Mouse (Mus musculus) embryo, embryonic 11 days (tissue): ENCODE data around the gene Atp2a1.

Experiments used
- DNase-seq: peaks from one replicate; pipeline ENCODE4 v3.0.0-alpha.2; 2015

Gene Atp2a1

GRCm38 (mm10) chr7:126472306-126472705, 9.4 kb upstream of the Atp2a1 start:
- DNase-seq = no peak

GRCm38 (mm10) chr7:126471853-126472252, 8.9 kb upstream of the Atp2a1 start:
- DNase-seq = no peak

- DNase-seq = no peak
These were observed 8.5 kb upstream of the Atp2a1 start for GRCm38 (mm10) chr7:126471361-126471760.

- DNase-seq = no peak
These were observed 7.2 kb upstream of the Atp2a1 start for GRCm38 (mm10) chr7:126470077-126470476.

GRCm38 (mm10) chr7:126467834-126468627, 5.1 kb upstream of the Atp2a1 start:
- DNase-seq = no peak

- DNase-seq = peak; percentile 47
These were observed 4.4 kb upstream of the Atp2a1 start for GRCm38 (mm10) chr7:126467271-126467670.

- DNase-seq = no peak
These were observed 3.8 kb upstream of the Atp2a1 start for GRCm38 (mm10) chr7:126466707-126467106.

- no peak for DNase-seq
These were observed 3.2 kb upstream of the Atp2a1 start for GRCm38 (mm10) chr7:126466116-126466515.

GRCm38 (mm10) chr7:126465246-126466030, 2.5 kb upstream of the Atp2a1 start:
- no peak for DNase-seq

GRCm38 (mm10) chr7:126464836-126465235, 1.9 kb upstream of the Atp2a1 start:
- DNase-seq = no peak

GRCm38 (mm10) chr7:126464121-126464520, 1.2 kb upstream of the Atp2a1 start:
- no peak for DNase-seq

GRCm38 (mm10) chr7:126463547-126463946, 639 bp upstream of the Atp2a1 start:
- no peak for DNase-seq

GRCm38 (mm10) chr7:126461626-126462025, 1.3 kb downstream of the Atp2a1 start:
- DNase-seq = no peak

GRCm38 (mm10) chr7:126460623-126461399, 2.1 kb downstream of the Atp2a1 start:
- DNase-seq = no peak

- DNase-seq = no peak
These were observed 3.9 kb downstream of the Atp2a1 start for GRCm38 (mm10) chr7:126458844-126459618.

GRCm38 (mm10) chr7:126458225-126458624, 4.7 kb downstream of the Atp2a1 start:
- no peak for DNase-seq

GRCm38 (mm10) chr7:126456382-126457266, 6.3 kb downstream of the Atp2a1 start:
- no peak for DNase-seq

GRCm38 (mm10) chr7:126455242-126455641, 7.7 kb downstream of the Atp2a1 start:
- no peak for DNase-seq

GRCm38 (mm10) chr7:126453861-126454260, 9.0 kb downstream of the Atp2a1 start:
- no peak for DNase-seq

GRCm38 (mm10) chr7:126452244-126452643, 10.7 kb downstream of the Atp2a1 start:
- no peak for DNase-seq

- DNase-seq = no peak
These were observed 12.3 kb downstream of the Atp2a1 start for GRCm38 (mm10) chr7:126450641-126451040.
